Mouse (Mus musculus): ENCODE data around the gene Hoxb6. TPM values are rescaled to one million over a fixed set of nuclear protein-coding genes. Genes with fewer than 3 reads are reported as not detected.
A peak's percentile ranks its signal among the peaks of the same experiment; 100 is the strongest.

Hoxb6 gene
- polyA plus RNA-seq, 1 experiment from 2014 or later = 1.9 TPM

- no peak overlapping the region for H3K9ac ChIP-seq (ENCODE audit: low read depth, low read length)
- peaks cover 99% of the 10 kb centered on the region for H3K27me3 ChIP-seq (replicated peaks; ENCODE audit: control insufficient read depth, insufficient read depth, low read length)
- no peak overlapping the region for H3K4me3 ChIP-seq (ENCODE audit: low read depth, low read length)
- peak overlapping the region; percentile 55; the same call in 1 of the 2 replicates for H3K27ac ChIP-seq (ENCODE audit: low read depth, low read length)
- H3K4me2 ChIP-seq = no peak overlapping the region
- 23% methylated on average over 7 of the region's 7 CpGs for WGBS
- DNase-seq (ENCODE audit: low spot score) = no peak
- H3K9me3 ChIP-seq (ENCODE audit: control insufficient read depth, low read length) = no peaks in the 10 kb centered on the region
- peaks cover 23% of the 10 kb centered on the region for H3K4me1 ChIP-seq (replicated peaks; ENCODE audit: control insufficient read depth, insufficient read depth, low read length)
- H3K36me3 ChIP-seq (ENCODE audit: control insufficient read depth, insufficient read depth, low read length) = no peaks in the 10 kb centered on the region
- no peak for ATAC-seq (replicated peaks; ENCODE audit: low FRiP score)
Measured at GRCm38 (mm10) chr11:96338957-96339855, 46.9 kb downstream of the Hoxb6 start.

GRCm38 (mm10) chr11:96340698-96341365 is 48.6 kb downstream of the Hoxb6 start:
- Histone ChIP-seq H3K9me3 (ENCODE audit: control insufficient read depth, low read length) (no peaks in the 10 kb centered on the region), H3K4me2 (peak overlapping the region; percentile 62), H3K4me1 (replicated peaks; ENCODE audit: control insufficient read depth, insufficient read depth, low read length) (peaks cover 16% of the 10 kb centered on the region), H3K9ac (ENCODE audit: low read depth, low read length) (peak overlapping the region; percentile 30; the same call in 1 of the 2 replicates), H3K36me3 (ENCODE audit: control insufficient read depth, insufficient read depth, low read length) (no peaks in the 10 kb centered on the region), H3K27me3 (replicated peaks; ENCODE audit: control insufficient read depth, insufficient read depth, low read length) (peaks cover 99% of the 10 kb centered on the region), H3K4me3 (ENCODE audit: low read depth, low read length) (peak overlapping the region; percentile 34), H3K27ac (ENCODE audit: low read depth, low read length) (peak overlapping the region; percentile 84)
- 2% methylated on average over 29 of the region's 36 CpGs for WGBS
- DNase-seq (ENCODE audit: low spot score) (no peak), ATAC-seq (replicated peaks; ENCODE audit: low FRiP score) (no peak)

GRCm38 (mm10) chr11:96341701-96342575 is 49.7 kb downstream of the Hoxb6 start:
- Histone ChIP-seq H3K27me3 (replicated peaks; ENCODE audit: control insufficient read depth, insufficient read depth, low read length) (peaks cover 100% of the 10 kb centered on the region), H3K9me3 (ENCODE audit: control insufficient read depth, low read length) (no peaks in the 10 kb centered on the region), H3K4me1 (replicated peaks; ENCODE audit: control insufficient read depth, insufficient read depth, low read length) (peaks cover 19% of the 10 kb centered on the region), H3K36me3 (ENCODE audit: control insufficient read depth, insufficient read depth, low read length) (no peaks in the 10 kb centered on the region), H3K27ac (ENCODE audit: low read depth, low read length) (peak overlapping the region; percentile 84), H3K4me3 (ENCODE audit: low read depth, low read length) (peak overlapping the region; percentile 35), H3K9ac (ENCODE audit: low read depth, low read length) (peak overlapping the region; percentile 56; the same call in 1 of the 2 replicates), H3K4me2 (peak overlapping the region; percentile 62)
- ATAC-seq (replicated peaks; ENCODE audit: low FRiP score) (no peak), DNase-seq (ENCODE audit: low spot score) (no peak)
- WGBS = 2% methylated on average over 40 of the region's 40 CpGs

- peaks cover 19% of the 10 kb centered on the region for H3K4me1 ChIP-seq (replicated peaks; ENCODE audit: control insufficient read depth, insufficient read depth, low read length)
- WGBS = 7% methylated on average over 4 of the region's 4 CpGs
- H3K4me2 ChIP-seq = peak overlapping the region; percentile 62
- H3K27ac ChIP-seq (ENCODE audit: low read depth, low read length) = no peak overlapping the region; the same call in 1 of the 2 replicates
- no peaks in the 10 kb centered on the region for H3K9me3 ChIP-seq (ENCODE audit: control insufficient read depth, low read length)
- no peak for DNase-seq (ENCODE audit: low spot score)
- H3K9ac ChIP-seq (ENCODE audit: low read depth, low read length) = 0 out of 2 replicates have a peak overlapping the region, but pooled peaks have one; percentile 30
- H3K27me3 ChIP-seq (replicated peaks; ENCODE audit: control insufficient read depth, insufficient read depth, low read length) = peaks cover 97% of the 10 kb centered on the region
- H3K4me3 ChIP-seq (ENCODE audit: low read depth, low read length) = no peak overlapping the region; the same call in 1 of the 2 replicates
- ATAC-seq (replicated peaks; ENCODE audit: low FRiP score) = no peak
- no peaks in the 10 kb centered on the region for H3K36me3 ChIP-seq (ENCODE audit: control insufficient read depth, insufficient read depth, low read length)
Measured at GRCm38 (mm10) chr11:96342576-96342930, 50.3 kb downstream of the Hoxb6 start.

- H3K27me3 ChIP-seq (replicated peaks; ENCODE audit: control insufficient read depth, insufficient read depth, low read length) = peaks cover 96% of the 10 kb centered on the region
- no peaks in the 10 kb centered on the region for H3K9me3 ChIP-seq (ENCODE audit: control insufficient read depth, low read length)
- ATAC-seq (replicated peaks; ENCODE audit: low FRiP score) (no peak), DNase-seq (ENCODE audit: low spot score) (no peak)
- no peak overlapping the region for H3K4me3 ChIP-seq (ENCODE audit: low read depth, low read length)
- H3K4me2 ChIP-seq = no peak overlapping the region; the same call in 1 of the 2 replicates
- H3K4me1 ChIP-seq (replicated peaks; ENCODE audit: control insufficient read depth, insufficient read depth, low read length) = peaks cover 19% of the 10 kb centered on the region
- WGBS = 26% methylated on average over 2 of the region's 2 CpGs
- H3K9ac ChIP-seq (ENCODE audit: low read depth, low read length) = 0 out of 2 replicates have a peak overlapping the region, but pooled peaks have one; percentile 30
- no peaks in the 10 kb centered on the region for H3K36me3 ChIP-seq (ENCODE audit: control insufficient read depth, insufficient read depth, low read length)
- no peak overlapping the region; the same call in 1 of the 2 replicates for H3K27ac ChIP-seq (ENCODE audit: low read depth, low read length)
Measured at GRCm38 (mm10) chr11:96343206-96343745, 51.0 kb downstream of the Hoxb6 start.

GRCm38 (mm10) chr11:96344061-96344877 is 52.0 kb downstream of the Hoxb6 start:
- Histone ChIP-seq H3K36me3 (ENCODE audit: control insufficient read depth, insufficient read depth, low read length) (no peaks in the 10 kb centered on the region), H3K4me3 (ENCODE audit: low read depth, low read length) (no peak overlapping the region; the same call in 1 of the 2 replicates), H3K9ac (ENCODE audit: low read depth, low read length) (no peak overlapping the region; the same call in 1 of the 2 replicates), H3K9me3 (ENCODE audit: control insufficient read depth, low read length) (no peaks in the 10 kb centered on the region), H3K27me3 (replicated peaks; ENCODE audit: control insufficient read depth, insufficient read depth, low read length) (peaks cover 95% of the 10 kb centered on the region), H3K4me1 (replicated peaks; ENCODE audit: control insufficient read depth, insufficient read depth, low read length) (peaks cover 14% of the 10 kb centered on the region), H3K4me2 (peak overlapping the region; percentile 62), H3K27ac (ENCODE audit: low read depth, low read length) (peak overlapping the region; percentile 61)
- ATAC-seq (replicated peaks; ENCODE audit: low FRiP score) = no peak
- WGBS = 22% methylated on average over 40 of the region's 40 CpGs
- no peak for DNase-seq (ENCODE audit: low spot score)

- no peak overlapping the region for H3K4me3 ChIP-seq (ENCODE audit: low read depth, low read length)
- H3K9ac ChIP-seq (ENCODE audit: low read depth, low read length) = no peak overlapping the region
- H3K4me2 ChIP-seq = peak overlapping the region; percentile 62
- H3K36me3 ChIP-seq (ENCODE audit: control insufficient read depth, insufficient read depth, low read length) = no peaks in the 10 kb centered on the region
- no peaks in the 10 kb centered on the region for H3K9me3 ChIP-seq (ENCODE audit: control insufficient read depth, low read length)
- H3K27ac ChIP-seq (ENCODE audit: low read depth, low read length) = peak overlapping the region; percentile 61
- peaks cover 14% of the 10 kb centered on the region for H3K4me1 ChIP-seq (replicated peaks; ENCODE audit: control insufficient read depth, insufficient read depth, low read length)
- 41% methylated on average over 6 of the region's 6 CpGs for WGBS
- DNase-seq (ENCODE audit: low spot score) = no peak
- ATAC-seq (replicated peaks; ENCODE audit: low FRiP score) = no peak
- H3K27me3 ChIP-seq (replicated peaks; ENCODE audit: control insufficient read depth, insufficient read depth, low read length) = peaks cover 95% of the 10 kb centered on the region
Measured at GRCm38 (mm10) chr11:96344878-96345159, 52.5 kb downstream of the Hoxb6 start.

All from liver, embryonic 11.5 days (tissue).